Mouse (Mus musculus) olfactory bulb, adult 2 months (tissue): ENCODE data around the gene Mov10l1. TPM values are rescaled to one million over a fixed set of nuclear protein-coding genes. Genes with fewer than 3 reads are reported as not detected.

Experiments
- H3K27ac ChIP-seq: fragments of 200-500 bp; 2 replicates; pipeline ENCODE4 v1.5.1; 2012; ENCODE audit warnings: low read depth, low read length; ENCODE audit not compliant: insufficient read depth
- H3K4me1 ChIP-seq: fragments of 200-500 bp; 2 replicates; pipeline ENCODE4 v1.6.1; 2012; ENCODE audit warnings: low read length; ENCODE audit not compliant: control insufficient read depth, insufficient read depth
- H3K4me3 ChIP-seq: fragments of 200-500 bp; 2 replicates; pipeline ENCODE4 v1.5.1; 2012; ENCODE audit warnings: mild to moderate bottlenecking, low read depth, low read length, moderate library complexity; ENCODE audit not compliant: insufficient read depth
- CTCF ChIP-seq: fragments of 200-500 bp; IDR thresholded peaks from 2 replicates; pipeline ENCODE4 v1.5.1; 2012; ENCODE audit warnings: low read depth, mild to moderate bottlenecking, low read length, moderate library complexity; ENCODE audit not compliant: insufficient read depth
- POLR2A ChIP-seq: fragments of 200-500 bp; IDR thresholded peaks from 2 replicates; pipeline ENCODE4 v1.6.1; 2012; ENCODE audit warnings: mild to moderate bottlenecking, low read depth, low read length, moderate library complexity; ENCODE audit not compliant: insufficient read depth
- WGBS: fragments of 180-500 bp; shearing (Covaris S2); methylation state at CpG from one replicate; pipeline ENCODE4 v1.1.7; 2018; 5-methylcytosine and 5-hydroxymethylcytosine counted together
- polyA plus RNA-seq: library from polyadenylated mRNA; stranded (reverse); fragments of >200 nt; gene quantifications from 2 replicates; pipeline ENCODE4 v1.2.4, GENCODE M21; 2012; ENCODE audit warnings: low replicate concordance; ENCODE audit not compliant: missing spikeins, insufficient read depth, insufficient read length

The Mov10l1 gene
- polyA plus RNA-seq, 1 experiment = not detected

GRCm38 (mm10) chr15:89076156-89076731, 93.5 kb downstream of the Mov10l1 start:
- H3K4me1 ChIP-seq = peaks cover 24% of the 10 kb centered on the region

DNA sequence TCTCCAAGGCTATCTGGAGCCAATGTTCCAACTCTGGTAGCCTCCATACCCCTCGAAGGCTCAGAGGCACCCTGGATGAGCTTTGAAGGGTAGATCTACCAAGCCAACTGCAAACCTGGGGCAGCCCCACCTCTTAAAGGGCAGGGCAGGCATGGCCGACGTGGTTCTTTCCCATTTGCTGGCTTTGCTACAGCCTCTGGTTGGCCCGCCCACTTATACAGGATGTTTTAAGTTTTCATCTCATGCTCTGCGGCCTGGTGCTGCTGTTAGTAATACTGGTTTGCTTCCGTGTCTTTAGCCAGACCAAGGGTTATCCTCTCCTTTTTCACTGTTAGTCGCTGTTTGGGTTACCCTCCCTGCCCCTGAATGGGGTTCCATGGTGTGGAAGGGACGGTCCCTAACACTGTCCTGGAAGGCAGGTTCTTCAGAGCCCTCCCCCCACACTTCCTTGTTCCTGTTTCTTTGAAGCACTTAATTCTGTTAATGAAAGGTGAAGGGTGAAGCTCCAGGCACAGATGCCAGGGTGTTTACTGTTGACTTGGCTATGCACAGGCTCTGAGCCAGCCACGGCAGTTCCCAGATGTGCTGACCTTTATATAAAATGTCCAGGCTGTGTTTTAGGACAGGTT, 95.6 kb downstream of the Mov10l1 start:
- peaks cover 24% of the 10 kb centered on the region for H3K4me1 ChIP-seq
- no peak overlapping the region for H3K4me3 ChIP-seq
- TF ChIP-seq CTCF = no peak
- no peak for TF ChIP-seq POLR2A
- no peak overlapping the region for H3K27ac ChIP-seq
- 65% methylated on average over 9 of the region's 9 CpGs for WGBS

More at GRCm38 (mm10) chr15:89076156-89076731, 93.5 kb downstream of the Mov10l1 start:
- TF ChIP-seq POLR2A (no peak), CTCF (no peak)
- under 1% methylated on average over 39 of the region's 39 CpGs for WGBS
- Histone ChIP-seq H3K27ac (no peak overlapping the region; the same call in 1 of the 2 replicates), H3K4me3 (peak overlapping the region; percentile 76)

DNA sequence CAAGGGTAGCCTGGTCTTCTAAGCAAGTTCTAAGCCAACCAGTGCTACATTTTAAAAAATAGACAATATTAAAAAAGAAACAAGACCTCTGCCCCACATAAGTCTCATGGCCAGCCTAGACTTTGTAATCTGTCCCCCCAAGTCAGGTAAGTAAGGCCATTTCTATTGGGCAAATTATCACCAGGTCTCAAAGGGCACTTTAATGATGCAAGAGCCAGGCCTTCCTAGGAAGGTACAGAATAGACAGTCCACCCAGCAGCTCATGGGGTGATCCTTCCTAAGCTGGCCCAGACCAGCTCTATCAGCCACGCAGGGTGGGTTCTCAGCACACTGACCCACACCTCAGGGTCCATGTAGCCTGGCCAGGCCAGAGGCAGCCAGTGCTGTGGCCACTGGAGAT, 101.2 kb downstream of the Mov10l1 start:
- Histone ChIP-seq H3K4me3 (no peak overlapping the region), H3K27ac (no peak overlapping the region), H3K4me1 (no peaks in the 10 kb centered on the region)
- WGBS = 97% methylated on average over 1 of the region's 1 CpGs
- TF ChIP-seq POLR2A (no peak), CTCF (no peak)

DNA sequence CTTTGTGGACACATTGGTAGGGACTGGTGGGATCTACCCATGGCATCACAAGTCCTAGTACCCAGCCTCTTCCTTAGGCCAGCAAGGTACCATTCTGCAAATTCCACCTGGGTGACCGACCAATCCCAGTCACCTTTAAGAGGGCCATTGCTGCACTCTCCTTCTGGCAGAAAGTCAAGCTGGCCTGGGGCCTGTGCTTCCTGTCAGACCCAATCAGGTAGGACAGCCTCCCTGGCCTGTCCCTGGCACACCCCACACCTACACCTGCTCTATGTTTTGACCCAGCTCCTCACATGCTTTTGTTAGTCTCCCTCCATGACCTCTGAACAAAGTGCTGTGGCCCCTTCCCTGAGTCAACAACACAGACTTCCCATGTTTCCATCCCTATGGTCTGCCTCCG, 102.1 kb downstream of the Mov10l1 start:
- H3K4me1 ChIP-seq = no peaks in the 10 kb centered on the region; the same call in 1 of the 2 replicates
- no peak overlapping the region for H3K27ac ChIP-seq
- TF ChIP-seq CTCF = no peak
- no peak for TF ChIP-seq POLR2A
- H3K4me3 ChIP-seq = no peak overlapping the region
- 87% methylated on average over 2 of the region's 2 CpGs for WGBS

GRCm38 (mm10) chr15:89088607-89089247, 106.0 kb downstream of the Mov10l1 start, which contains the start of gene Selenoo:
Gene Selenoo (plus strand): TSS chr15:89089084.
- TF ChIP-seq CTCF (no peak), POLR2A (peak; percentile 93)
- WGBS = 1% methylated on average over 38 of the region's 38 CpGs
- Histone ChIP-seq H3K27ac (peak within 1 kb of the TSS; percentile 58; the same call in 1 of the 2 replicates), H3K4me3 (peak within 1 kb of the TSS; percentile 88), H3K4me1 (peaks cover 4% of the 10 kb centered on the region)

- TF ChIP-seq POLR2A = no peak
- TF ChIP-seq CTCF = no peak
- H3K4me1 ChIP-seq = peaks cover 4% of the 10 kb centered on the region
- peak overlapping the region; percentile 88 for H3K4me3 ChIP-seq
- peak overlapping the region; percentile 18; the same call in 1 of the 2 replicates for H3K27ac ChIP-seq
- WGBS = 1% methylated on average over 68 of the region's 68 CpGs
Measured at GRCm38 (mm10) chr15:89089248-89090051, 106.7 kb downstream of the Mov10l1 start.

DNA sequence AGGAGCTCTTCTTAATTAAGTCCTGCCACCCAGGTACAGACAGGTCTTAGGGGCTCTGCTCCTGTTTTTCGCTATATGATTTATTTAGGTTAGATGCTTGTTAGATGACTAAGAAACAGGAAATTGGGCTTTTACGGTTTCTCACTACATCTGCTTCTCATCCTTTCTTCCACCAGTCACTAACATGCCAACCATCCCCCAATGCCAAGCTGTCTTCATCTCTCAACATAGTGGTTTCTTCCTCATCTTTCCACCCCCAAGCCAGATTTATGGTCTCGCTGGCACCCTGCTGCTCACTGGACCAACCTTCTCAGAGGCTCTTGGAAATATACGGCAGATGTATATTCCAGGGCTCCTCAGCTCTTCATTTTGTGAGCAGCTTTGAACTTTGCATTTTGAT, 108.0 kb downstream of the Mov10l1 start:
- H3K4me1 ChIP-seq = peaks cover 4% of the 10 kb centered on the region
- 72% methylated on average over 4 of the region's 4 CpGs for WGBS
- no peak overlapping the region for H3K4me3 ChIP-seq
- TF ChIP-seq CTCF (no peak), POLR2A (no peak)
- no peak overlapping the region for H3K27ac ChIP-seq

- 50% methylated on average over 5 of the region's 5 CpGs for WGBS
- Histone ChIP-seq H3K4me1 (peaks cover 4% of the 10 kb centered on the region), H3K4me3 (no peak overlapping the region), H3K27ac (no peak overlapping the region)
- no peak for TF ChIP-seq CTCF
- no peak for TF ChIP-seq POLR2A
Measured at GRCm38 (mm10) chr15:89092181-89092580, 109.5 kb downstream of the Mov10l1 start.

- TF ChIP-seq CTCF (no peak), POLR2A (no peak)
- WGBS = 72% methylated on average over 5 of the region's 5 CpGs
- Histone ChIP-seq H3K4me3 (no peak overlapping the region), H3K4me1 (no peaks in the 10 kb centered on the region), H3K27ac (no peak overlapping the region)
Measured at GRCm38 (mm10) chr15:89097450-89097849, 114.7 kb downstream of the Mov10l1 start.
